Mouse (Mus musculus): ENCODE data around the gene Arhgdig. TPM values are rescaled to one million over a fixed set of nuclear protein-coding genes. Genes with fewer than 3 reads are reported as not detected.

Arhgdig gene
- total RNA-seq, 2 experiments from 2014 or later: 14.8 to 31.9 TPM

Other genes with a start within 250 kb of the Arhgdig start
- 10 to 100 TPM; 24.0 to 24.2 TPM for gene Capn15, start 222.0 kb downstream of the Arhgdig start, total RNA-seq (2021)
- gene Rab11fip3, start 138.2 kb downstream of the Arhgdig start, total RNA-seq (2021): 10 to 100 TPM; 17.8 to 28.5 TPM
- 10 to 100 TPM; 22.7 to 33.3 TPM for gene Decr2, start 117.4 kb downstream of the Arhgdig start, total RNA-seq (2021)
- gene Nme4, start 112.2 kb downstream of the Arhgdig start, total RNA-seq (2021): 10 to 100 TPM; 13.4 to 14.7 TPM
- gene Tmem8, start 94.5 kb downstream of the Arhgdig start, total RNA-seq (2021): 10 to 100 TPM in 1 of 2 experiments, 1 to 10 TPM in 1; 7.4 to 12.2 TPM
- 10 to 100 TPM; 78.4 to 91.8 TPM for gene Mrpl28, start 84.3 kb downstream of the Arhgdig start, total RNA-seq (2021)
- gene Axin1, start 69.1 kb downstream of the Arhgdig start, total RNA-seq (2021): 10 to 100 TPM; 51.7 to 57.2 TPM
- 10 to 100 TPM in 1 of 2 experiments, 1 to 10 TPM in 1; 2.5 to 43.9 TPM for gene Pdia2, start 8.7 kb downstream of the Arhgdig start, total RNA-seq (2021)
- 10 to 100 TPM; 40.7 to 47.8 TPM for gene Rgs11, start 4.8 kb downstream of the Arhgdig start, total RNA-seq (2021)
- gene Fam234a, start 36.5 kb upstream of the Arhgdig start, total RNA-seq (2021): 10 to 100 TPM; 90.2 to 99.6 TPM
- 10 to 100 TPM; 80.8 to 85.2 TPM for gene Luc7l, start 45.1 kb upstream of the Arhgdig start, total RNA-seq (2021)
- 10 to 100 TPM; 55.6 to 57.4 TPM for gene Neurl1b, start 207.0 kb upstream of the Arhgdig start, total RNA-seq (2021)

All from adrenal gland, postnatal 4 days (tissue).